Mouse (Mus musculus): ENCODE data around the gene Tfap2a. TPM values are rescaled to one million over a fixed set of nuclear protein-coding genes. Genes with fewer than 3 reads are reported as not detected.

Gene Tfap2a
- not detected for polyA plus RNA-seq (2017; shearing (Covaris generic))

GRCm38 (mm10) chr13:40738196-40738880 is at the start of gene Tfap2a:
TSS of gene Tfap2a (minus strand) at chr13:40738376.

Other genes starting within 250 kb of the Tfap2a start
- 1.3 TPM for gene Gcnt2, start 121.4 kb upstream of the Tfap2a start, polyA plus RNA-seq (2017; shearing (Covaris generic))

Measured in effector memory CD4-positive, alpha-beta T cell, adult 5 months (primary cell).